Mouse (Mus musculus) kidney, adult 2 months (tissue): ENCODE results near the gene Cckbr.

Source experiments
- CTCF ChIP-seq: fragments of 200-500 bp; conservative IDR thresholded peaks from 2 replicates; pipeline ENCODE4 v1.5.1; 2011; ENCODE audit warnings: low read depth, mild to moderate bottlenecking, control low read depth, low read length, moderate library complexity, mixed read lengths; ENCODE audit not compliant: insufficient read depth, insufficient read length
- POLR2A ChIP-seq: fragments of 200-500 bp; IDR thresholded peaks from one replicate; pipeline ENCODE4 v1.6.1; 2011; ENCODE audit warnings: low read depth, low read length, control low read depth

GRCm38 (mm10) chr7:105416529-105416928 lies 9.0 kb upstream of the Cckbr start:
- TF ChIP-seq CTCF (no peak), POLR2A (no peak)
